Mouse (Mus musculus) brain, embryonic 14.5 days (tissue): ENCODE measurements around the gene Mov10.

Source experiments
- CTCF ChIP-seq: fragments of 200-500 bp; IDR thresholded peaks from 2 replicates; pipeline ENCODE4 v1.5.1; 2012; ENCODE audit warnings: inconsistent platforms, mild to moderate bottlenecking, moderate library complexity, borderline replicate concordance; ENCODE audit not compliant: insufficient read depth, insufficient read length; ENCODE audit errors: extremely low read depth
- POLR2A ChIP-seq: fragments of 200-500 bp; IDR thresholded peaks from 2 replicates; pipeline ENCODE4 v1.6.1; 2012; ENCODE audit warnings: mild to moderate bottlenecking, inconsistent platforms, borderline replicate concordance; ENCODE audit not compliant: poor library complexity, insufficient read depth, insufficient read length, severe bottlenecking; ENCODE audit errors: extremely low read depth

GRCm38 (mm10) chr3:104769135-104769534 is 49.2 kb downstream of the Mov10 start:
- TF ChIP-seq CTCF: no peak
- no peak for TF ChIP-seq POLR2A
